Comparison of ENCODE assay signal across 23 mouse cellular contexts in genomic region chr11:79208462-79208861, GRCm38 (mm10).
"Had no signal": no experiment of that assay in that cellular context is flagged by ENCODE, and none has a peak within 500 bp of the region (broad histone marks: within the 10 kb centered on the region; RNA-seq: fewer than 3 reads in every experiment).

No protein-coding gene starts in this region.

- H3K4me3 ChIP-seq: limb, embryonic 12.5 days; limb, embryonic 15.5 days; liver, embryonic 15.5 days; lung, embryonic 15.5 days; megakaryocyte, embryonic 14.5 days; midbrain, embryonic 10.5 days; midbrain, embryonic 15.5 days; neural tube, embryonic 12.5 days; neural tube, embryonic 15.5 days had no signal

- H3K36me3 ChIP-seq: limb, embryonic 12.5 days; limb, embryonic 15.5 days; liver, embryonic 15.5 days; lung, embryonic 15.5 days; midbrain, embryonic 10.5 days; midbrain, embryonic 15.5 days; neural tube, embryonic 12.5 days; neural tube, embryonic 15.5 days had no signal

- H3K27me3 ChIP-seq: limb, embryonic 12.5 days; limb, embryonic 15.5 days; lung, embryonic 15.5 days; midbrain, embryonic 15.5 days; neural tube, embryonic 12.5 days; neural tube, embryonic 15.5 days had no signal

- H3K4me1 ChIP-seq: limb, embryonic 15.5 days; liver, embryonic 15.5 days; midbrain, embryonic 10.5 days; midbrain, embryonic 15.5 days; neural tube, embryonic 12.5 days; neural tube, embryonic 15.5 days had no signal

- DNase-seq: kidney, adult 18-20 months; kidney, adult 9 months; kidney, postnatal 14 days; kidney, postnatal 4 days; left cerebral cortex, postnatal 4 days; lung, adult 18-20 months; lung, postnatal 10 days; lung, postnatal 36 days; right cerebral cortex, adult 18-20 months; right cerebral cortex, postnatal 14 days; thymus, adult 18-20 months; thymus, postnatal 14 days; thymus, postnatal 4 days had no signal

- ATAC-seq: midbrain, embryonic 15.5 days had no signal

- H3K9me3 ChIP-seq: limb, embryonic 12.5 days; limb, embryonic 15.5 days; liver, embryonic 15.5 days; lung, embryonic 15.5 days; midbrain, embryonic 10.5 days; midbrain, embryonic 15.5 days; neural tube, embryonic 15.5 days had no signal

- H3K27ac ChIP-seq: limb, embryonic 12.5 days; limb, embryonic 15.5 days; liver, embryonic 15.5 days; lung, embryonic 15.5 days; midbrain, embryonic 10.5 days; midbrain, embryonic 15.5 days; neural tube, embryonic 12.5 days; neural tube, embryonic 15.5 days had no signal

- H3K9ac ChIP-seq: limb, embryonic 12.5 days; limb, embryonic 15.5 days; liver, embryonic 15.5 days; lung, embryonic 15.5 days; midbrain, embryonic 15.5 days; neural tube, embryonic 12.5 days; neural tube, embryonic 15.5 days had no signal

- H3K4me2 ChIP-seq: limb, embryonic 12.5 days; limb, embryonic 15.5 days; liver, embryonic 11.5 days; liver, embryonic 15.5 days; lung, embryonic 15.5 days; midbrain, embryonic 15.5 days; neural tube, embryonic 12.5 days; neural tube, embryonic 15.5 days had no signal
